Mouse (Mus musculus) ES-Bruce4 (cell line): Measurements from ENCODE around the gene Abcb9. TPM values are rescaled to one million over a fixed set of nuclear protein-coding genes. Genes with fewer than 3 reads are reported as not detected.

Source experiments
- H3K27ac ChIP-seq: 2 replicates; pipeline ENCODE4 v1.5.1; 2012; ENCODE audit warnings: low read length, inconsistent platforms; ENCODE audit not compliant: insufficient read depth
- H3K27me3 ChIP-seq: 2 replicates; pipeline ENCODE4 v1.6.1; 2012; ENCODE audit warnings: mild to moderate bottlenecking, low read length, inconsistent platforms; ENCODE audit not compliant: control insufficient read depth, poor library complexity, insufficient read depth, severe bottlenecking
- H3K36me3 ChIP-seq: 2 replicates; pipeline ENCODE4 v1.6.1; 2012; ENCODE audit warnings: inconsistent platforms, mild to moderate bottlenecking, low read length, moderate library complexity; ENCODE audit not compliant: control insufficient read depth, poor library complexity, insufficient read depth, severe bottlenecking
- H3K4me1 ChIP-seq: one replicate; pipeline ENCODE4 v1.8.1; 2011; ENCODE audit warnings: low read length; ENCODE audit not compliant: control insufficient read depth, insufficient read depth
- H3K4me3 ChIP-seq: 2 replicates; pipeline ENCODE4 v1.5.1; 2011; ENCODE audit warnings: low read depth, mild to moderate bottlenecking, low read length
- H3K9ac ChIP-seq: 2 replicates; pipeline ENCODE4 v1.6.1; 2012; ENCODE audit warnings: low read depth, mild to moderate bottlenecking, inconsistent platforms; ENCODE audit not compliant: poor library complexity, severe bottlenecking
- H3K9me3 ChIP-seq: replicated peaks from 2 replicates; pipeline ENCODE4 v1.6.1; 2012; ENCODE audit warnings: mild to moderate bottlenecking, low read length, inconsistent platforms; ENCODE audit not compliant: control insufficient read depth, poor library complexity, insufficient read depth, severe bottlenecking
- CTCF ChIP-seq: IDR thresholded peaks from one replicate; pipeline ENCODE4 v1.8.1; 2011; ENCODE audit warnings: low read depth, low read length
- EP300 ChIP-seq: IDR thresholded peaks from 2 replicates; pipeline ENCODE4 v1.6.1; 2011; ENCODE audit warnings: low read depth, low read length; ENCODE audit not compliant: insufficient read depth
- POLR2A ChIP-seq: IDR thresholded peaks from one replicate; pipeline ENCODE4 v1.8.1; 2011; ENCODE audit warnings: low read length; ENCODE audit not compliant: insufficient read depth
- polyA plus RNA-seq: library from polyadenylated mRNA; stranded (reverse); fragments of >200 nt; gene quantifications from 2 replicates; pipeline ENCODE4 v1.2.4, GENCODE M21; 2011; ENCODE audit warnings: low read depth; ENCODE audit not compliant: missing spikeins, insufficient read depth, insufficient read length

The Abcb9 gene
- polyA plus RNA-seq, 1 experiment: 0.79 TPM

DNA sequence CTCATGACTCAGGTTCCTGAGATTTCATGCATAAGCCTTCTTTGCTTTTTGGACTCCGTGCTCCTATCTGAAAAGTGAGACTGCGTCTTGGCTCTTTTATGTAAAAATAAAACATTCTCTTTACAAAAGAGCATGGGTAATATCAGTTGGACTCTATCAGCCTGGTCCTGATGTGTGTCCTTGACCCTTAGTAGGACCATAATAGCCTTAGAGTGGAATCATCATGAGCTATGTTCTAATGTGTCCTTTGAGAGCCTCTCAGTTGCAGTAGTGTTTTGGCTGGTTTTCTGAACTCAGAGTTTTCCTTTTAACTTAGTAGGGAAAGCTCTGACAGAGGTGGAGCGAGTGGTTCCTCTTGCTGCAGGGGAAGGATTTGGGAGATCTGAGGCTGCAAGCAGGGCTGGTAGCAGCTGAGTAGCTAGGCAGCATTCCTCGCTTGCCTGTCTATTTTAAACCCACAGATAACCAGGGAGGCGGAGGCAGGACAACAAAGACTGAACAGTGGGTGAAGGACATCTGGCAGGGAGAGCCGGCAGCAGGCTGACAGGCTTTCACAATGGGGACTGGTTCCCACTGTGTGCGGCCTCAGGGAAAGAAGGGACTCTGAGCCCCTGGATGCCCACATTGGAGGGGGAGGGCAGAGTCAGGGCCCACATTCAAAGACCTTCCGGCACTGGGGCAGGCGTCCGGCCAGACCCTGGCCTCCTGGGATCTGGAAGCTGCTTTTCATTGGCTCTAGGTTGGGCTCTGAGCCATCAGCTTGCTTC is 52.2 kb downstream of the Abcb9 start:
- no peaks in the 10 kb centered on the region for H3K36me3 ChIP-seq
- no peak overlapping the region for H3K4me3 ChIP-seq
- H3K9me3 ChIP-seq: no peaks in the 10 kb centered on the region
- no peak overlapping the region for H3K9ac ChIP-seq
- TF ChIP-seq EP300 (peak; percentile 39; the same call in 1 of the 2 replicates), CTCF (no peak)
- H3K27ac ChIP-seq: no peak overlapping the region
- H3K27me3 ChIP-seq: no peaks in the 10 kb centered on the region
- H3K4me1 ChIP-seq: no peaks in the 10 kb centered on the region

DNA sequence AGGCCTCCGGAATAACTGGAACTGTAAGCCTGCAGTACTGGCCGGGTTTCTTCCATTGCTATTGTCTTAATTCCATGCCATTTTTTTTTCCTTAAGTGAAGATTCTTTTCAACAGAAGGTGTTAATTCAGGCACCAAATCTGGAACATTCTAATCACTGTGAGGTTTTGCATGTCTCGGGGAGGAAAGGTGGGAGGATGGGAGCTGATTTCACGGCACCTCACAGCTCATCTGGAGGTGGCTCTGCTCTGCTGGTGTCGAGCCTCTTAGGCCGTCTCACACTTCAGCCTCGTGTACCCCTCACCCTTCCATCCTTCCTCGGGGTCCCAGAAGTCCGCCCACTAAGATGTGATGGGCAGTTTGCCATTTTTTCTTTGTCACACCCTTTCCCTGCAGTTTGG is 54.5 kb downstream of the Abcb9 start:
- Histone ChIP-seq H3K36me3 (no peaks in the 10 kb centered on the region), H3K27ac (no peak overlapping the region), H3K9me3 (no peaks in the 10 kb centered on the region), H3K27me3 (no peaks in the 10 kb centered on the region), H3K4me1 (no peaks in the 10 kb centered on the region), H3K4me3 (no peak overlapping the region), H3K9ac (no peak overlapping the region)
- TF ChIP-seq EP300 (no peak), POLR2A (no peak), CTCF (no peak)

DNA sequence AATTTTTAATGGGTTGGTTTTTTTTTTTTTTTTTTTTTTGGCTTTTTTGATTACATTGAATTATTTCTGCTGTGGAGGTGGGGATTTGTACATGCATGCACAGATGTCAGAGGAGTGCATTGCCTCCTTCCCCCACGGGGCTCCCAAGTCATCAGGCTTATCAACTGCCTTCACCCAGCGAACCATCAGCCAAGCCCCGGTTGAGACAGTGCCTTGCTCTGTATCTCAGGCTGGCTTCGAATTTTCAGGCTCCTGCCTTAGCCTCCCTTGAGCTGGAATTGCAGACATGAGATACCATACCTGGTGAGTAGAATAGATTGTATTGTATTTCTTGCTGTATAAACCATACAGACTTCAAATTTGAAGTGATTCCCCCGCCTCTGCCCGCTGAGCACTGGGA is 56.0 kb downstream of the Abcb9 start:
- Histone ChIP-seq H3K27ac (no peak overlapping the region), H3K36me3 (no peaks in the 10 kb centered on the region), H3K27me3 (no peaks in the 10 kb centered on the region), H3K9ac (no peak overlapping the region), H3K9me3 (no peaks in the 10 kb centered on the region), H3K4me3 (no peak overlapping the region), H3K4me1 (no peaks in the 10 kb centered on the region)
- no peak for TF ChIP-seq EP300
- TF ChIP-seq CTCF: no peak
- no peak for TF ChIP-seq POLR2A

DNA sequence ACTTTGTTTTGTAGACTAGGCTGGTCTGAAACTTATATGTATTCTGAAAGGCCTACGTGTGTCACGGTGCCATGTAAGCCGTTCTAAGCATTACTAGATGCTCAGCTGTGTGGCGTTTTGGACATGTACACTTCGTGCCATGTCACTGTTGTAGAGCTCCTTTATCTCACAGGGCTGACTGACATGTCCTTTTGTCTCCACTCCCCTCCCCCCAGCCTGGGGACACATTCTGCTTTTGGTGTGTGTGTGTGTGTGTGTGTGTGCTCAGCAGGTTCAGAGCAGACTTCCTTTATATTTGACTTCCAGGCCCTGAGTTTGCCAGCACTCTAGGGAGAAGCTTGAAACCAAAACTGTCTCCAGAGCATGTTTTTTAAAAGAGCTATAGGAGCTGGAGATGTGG is 58.8 kb downstream of the Abcb9 start:
- no peaks in the 10 kb centered on the region for H3K4me1 ChIP-seq
- H3K9me3 ChIP-seq: no peaks in the 10 kb centered on the region
- TF ChIP-seq EP300 (no peak), CTCF (no peak)
- no peaks in the 10 kb centered on the region for H3K36me3 ChIP-seq
- no peak overlapping the region for H3K27ac ChIP-seq
- H3K9ac ChIP-seq: no peak overlapping the region
- H3K4me3 ChIP-seq: no peak overlapping the region
- H3K27me3 ChIP-seq: no peaks in the 10 kb centered on the region

DNA sequence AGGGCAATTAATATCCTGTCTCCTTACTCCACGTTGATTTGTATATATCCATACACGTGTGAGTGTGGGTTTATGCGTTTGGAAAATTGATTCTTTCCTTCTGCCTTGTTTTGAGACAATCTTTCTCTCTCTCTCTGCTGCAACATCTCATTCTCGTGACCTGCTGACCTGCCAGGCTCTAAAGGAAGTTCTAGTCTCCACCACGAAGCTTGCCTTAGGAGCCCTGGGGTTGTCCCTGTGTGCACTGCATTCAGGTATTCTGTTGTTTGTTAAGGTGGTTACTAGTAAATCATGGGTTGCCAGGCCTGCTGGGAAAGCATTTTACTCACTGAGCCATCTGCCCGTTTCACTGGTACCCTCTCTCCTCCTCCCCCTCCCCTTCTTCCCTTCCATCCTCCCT is 59.3 kb downstream of the Abcb9 start:
- TF ChIP-seq POLR2A (no peak), CTCF (no peak), EP300 (no peak)
- no peaks in the 10 kb centered on the region for H3K27me3 ChIP-seq
- H3K9me3 ChIP-seq: no peaks in the 10 kb centered on the region
- no peak overlapping the region for H3K9ac ChIP-seq
- no peak overlapping the region for H3K27ac ChIP-seq
- H3K4me1 ChIP-seq: no peaks in the 10 kb centered on the region
- no peaks in the 10 kb centered on the region for H3K36me3 ChIP-seq
- H3K4me3 ChIP-seq: no peak overlapping the region

DNA sequence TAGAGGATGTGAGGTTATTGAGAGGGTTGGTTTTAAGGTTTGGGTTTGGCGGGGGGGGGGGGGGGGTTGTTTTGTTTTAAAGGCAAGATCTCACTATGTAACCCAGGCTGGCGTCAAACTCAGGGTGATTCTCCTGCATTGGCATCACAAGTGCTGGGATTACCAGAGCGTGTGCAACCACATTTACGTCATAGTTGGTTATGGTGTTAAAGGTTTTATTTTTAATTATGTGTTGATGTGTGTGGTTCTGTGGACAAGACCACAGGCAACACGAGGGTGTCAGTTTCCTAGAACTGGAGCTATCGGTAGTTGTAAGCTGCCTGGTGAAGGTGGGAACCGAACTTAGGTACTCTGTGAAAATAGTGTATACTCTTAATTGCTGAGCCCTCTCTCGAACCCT is 59.8 kb downstream of the Abcb9 start:
- no peak for TF ChIP-seq CTCF
- no peak for TF ChIP-seq EP300
- no peak for TF ChIP-seq POLR2A
- no peaks in the 10 kb centered on the region for H3K4me1 ChIP-seq
- H3K27me3 ChIP-seq: no peaks in the 10 kb centered on the region
- no peaks in the 10 kb centered on the region for H3K9me3 ChIP-seq
- H3K36me3 ChIP-seq: no peaks in the 10 kb centered on the region
- H3K4me3 ChIP-seq: no peak overlapping the region
- H3K27ac ChIP-seq: no peak overlapping the region
- no peak overlapping the region for H3K9ac ChIP-seq
